Mouse (Mus musculus) thymus, adult 2 months (tissue): ENCODE measurements around the gene Ticam1.

ENCODE experiments used
- CTCF ChIP-seq: fragments of 200-500 bp; IDR thresholded peaks from 2 replicates; pipeline ENCODE4 v1.5.1; 2012; ENCODE audit warnings: mild to moderate bottlenecking, control low read depth, low read length, moderate library complexity, borderline replicate concordance; ENCODE audit not compliant: control insufficient read depth, poor library complexity, insufficient read depth; ENCODE audit errors: extremely low read depth
- POLR2A ChIP-seq: fragments of 200-500 bp; IDR thresholded peaks from 2 replicates; pipeline ENCODE4 v1.6.1; 2012; ENCODE audit warnings: mild to moderate bottlenecking, low read length, control low read depth, moderate library complexity; ENCODE audit not compliant: control insufficient read depth, poor library complexity, insufficient read depth; ENCODE audit errors: extremely low read depth

DNA sequence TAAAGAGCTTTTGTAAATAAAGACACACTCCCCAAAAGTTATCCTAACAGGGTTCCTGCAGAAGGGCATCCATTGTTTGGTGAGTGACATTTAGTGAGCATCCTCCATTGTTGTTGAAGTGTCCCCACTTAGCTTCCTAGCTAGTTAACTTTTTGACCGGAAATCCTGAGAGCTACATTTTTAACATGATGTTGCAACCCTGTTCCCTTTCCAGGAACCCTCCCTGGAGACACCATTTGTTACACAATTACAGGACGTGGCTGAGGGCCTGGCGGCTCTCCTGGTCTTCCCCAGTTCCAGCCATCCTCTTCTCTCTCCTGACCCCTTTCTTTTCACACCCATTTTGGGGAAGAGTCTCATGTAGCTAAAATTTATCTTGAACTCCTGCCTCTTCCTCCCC is 56.8 kb downstream of the Ticam1 start:
- TF ChIP-seq CTCF (no peak), POLR2A (no peak)
